Mouse (Mus musculus): Measurements from ENCODE around the gene Rdh5.

Rdh5 gene

DNA sequence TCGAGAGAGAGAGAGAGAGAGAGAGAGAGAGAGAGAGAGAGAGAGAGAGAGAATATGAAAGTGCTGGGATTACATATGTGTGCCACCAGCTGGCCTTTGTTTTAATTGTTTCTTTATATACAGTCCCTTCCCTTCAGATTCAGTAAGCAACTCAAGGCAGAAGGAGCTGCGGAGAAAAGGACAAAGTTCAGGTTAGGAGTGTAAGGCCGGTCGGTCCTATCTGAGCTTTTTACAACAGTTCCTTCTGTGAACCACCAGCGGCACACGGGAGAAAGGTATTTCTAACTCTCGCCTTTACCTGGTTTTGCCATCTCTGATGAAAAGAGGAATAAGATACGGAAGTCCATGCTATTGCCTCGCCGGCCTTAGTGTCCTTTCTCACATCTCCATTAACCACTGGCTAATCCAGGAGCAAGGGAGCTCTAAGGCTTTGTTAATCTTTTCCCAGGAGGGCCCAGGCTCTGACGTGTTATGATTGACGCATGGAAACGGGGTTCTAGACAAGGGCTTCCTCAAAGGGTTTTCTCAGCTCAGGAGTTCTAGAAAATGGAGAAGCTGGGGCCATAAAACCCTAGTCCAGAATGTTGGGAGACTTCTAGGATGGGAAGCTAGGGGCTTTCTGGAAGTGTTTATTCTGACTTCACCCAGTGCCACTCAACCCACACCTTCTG, 13.8 kb downstream of the Rdh5 start:
- no peak for DNase-seq (ENCODE audit: low spot score in 2 of 2)

DNA sequence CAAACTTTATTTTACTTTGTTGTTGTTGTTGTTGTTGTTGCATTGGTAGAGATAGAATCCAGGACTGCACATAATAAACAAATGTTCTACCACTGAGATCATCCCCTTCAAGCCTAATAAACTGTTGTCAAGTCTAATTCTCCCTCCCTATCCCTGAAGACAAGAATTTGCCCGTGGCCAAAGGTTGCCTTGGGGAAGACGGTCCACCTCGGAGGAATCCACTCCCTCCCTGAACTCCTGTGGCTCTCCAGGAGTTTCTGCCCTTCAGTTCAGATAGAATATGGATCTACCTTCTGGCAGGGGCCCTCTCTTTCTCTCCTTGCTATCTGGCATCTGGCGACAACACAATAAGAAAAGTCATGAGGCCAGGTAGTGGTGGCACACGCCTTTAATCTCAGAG, 17.9 kb downstream of the Rdh5 start:
- DNase-seq (ENCODE audit: low spot score in 2 of 2) = no peak

DNA sequence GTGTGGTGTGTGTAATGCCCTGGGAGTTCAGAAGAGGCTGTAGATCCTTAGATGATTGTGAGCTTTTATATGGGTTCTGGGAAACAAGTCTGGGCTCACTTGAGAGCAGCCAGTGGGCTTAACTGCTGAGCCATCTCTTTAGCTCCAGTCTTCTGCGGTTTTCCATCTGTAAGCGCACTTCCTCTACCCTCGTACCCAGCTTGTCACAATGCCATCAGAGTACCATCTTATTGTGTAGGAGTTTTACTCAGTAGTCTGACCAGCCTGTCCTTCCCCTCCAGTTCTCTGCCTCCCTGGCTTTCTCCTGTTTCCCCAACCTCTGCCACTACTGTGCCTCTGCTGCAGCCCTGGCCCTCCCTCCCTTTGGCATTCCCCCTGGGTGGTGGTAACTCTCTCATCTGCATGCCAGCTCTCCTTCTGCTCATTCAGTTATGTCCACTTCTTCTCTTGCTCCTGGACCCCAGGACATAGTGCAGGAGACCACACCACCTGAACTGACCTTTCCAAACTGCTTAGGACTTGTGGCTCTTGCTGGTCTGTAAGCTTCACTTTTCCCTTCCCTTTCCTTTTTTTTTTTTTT, 20.2 kb downstream of the Rdh5 start:
- no peak for DNase-seq (ENCODE audit: low spot score in 2 of 2)

DNA sequence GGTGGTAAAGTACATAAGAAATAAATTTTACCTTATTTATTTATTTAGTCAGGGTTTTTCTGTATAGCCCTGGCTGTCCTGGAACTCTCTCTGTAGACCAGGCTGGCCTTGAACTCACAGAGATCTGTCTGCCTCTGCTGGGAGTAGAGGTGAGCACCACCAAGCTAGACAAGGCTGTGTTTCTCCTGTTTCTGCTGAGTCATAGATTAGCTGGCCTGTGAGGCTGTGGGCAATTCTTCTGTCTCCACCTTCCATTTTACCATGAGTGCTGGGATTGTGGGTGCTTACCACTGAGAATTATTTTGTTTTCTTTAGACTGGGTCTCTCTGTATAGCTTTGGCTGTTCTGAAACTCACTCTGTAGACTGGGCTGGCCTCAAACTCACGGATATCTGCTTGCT, 21.3 kb downstream of the Rdh5 start:
- no peak for DNase-seq (ENCODE audit: low spot score in 2 of 2)

DNA sequence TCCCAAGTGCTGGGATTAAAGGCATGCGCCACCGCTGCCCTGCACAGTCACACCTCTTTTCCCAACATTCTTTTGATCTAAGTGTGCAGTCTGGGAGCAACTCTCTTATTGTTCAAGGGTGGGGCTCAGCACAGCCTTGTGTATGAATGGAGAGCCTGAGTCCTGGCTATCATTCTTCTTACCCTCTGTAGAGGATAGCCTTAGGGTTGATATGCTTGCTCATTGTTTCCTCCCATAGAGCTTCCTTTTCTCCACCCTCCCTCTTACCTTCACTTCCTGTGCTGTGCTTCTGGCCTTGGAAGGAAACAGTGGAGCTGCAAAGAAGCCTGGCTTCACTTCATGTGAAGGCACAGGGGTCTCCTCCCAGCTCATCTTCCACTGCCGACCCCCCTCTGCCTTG, 22.0 kb downstream of the Rdh5 start, which contains the start of gene Cd63:
Cd63 (plus strand) TSS at position 292 of the 400 bp plus-strand sequence.
- DNase-seq (ENCODE audit: low spot score in 2 of 2) = no peak

DNA sequence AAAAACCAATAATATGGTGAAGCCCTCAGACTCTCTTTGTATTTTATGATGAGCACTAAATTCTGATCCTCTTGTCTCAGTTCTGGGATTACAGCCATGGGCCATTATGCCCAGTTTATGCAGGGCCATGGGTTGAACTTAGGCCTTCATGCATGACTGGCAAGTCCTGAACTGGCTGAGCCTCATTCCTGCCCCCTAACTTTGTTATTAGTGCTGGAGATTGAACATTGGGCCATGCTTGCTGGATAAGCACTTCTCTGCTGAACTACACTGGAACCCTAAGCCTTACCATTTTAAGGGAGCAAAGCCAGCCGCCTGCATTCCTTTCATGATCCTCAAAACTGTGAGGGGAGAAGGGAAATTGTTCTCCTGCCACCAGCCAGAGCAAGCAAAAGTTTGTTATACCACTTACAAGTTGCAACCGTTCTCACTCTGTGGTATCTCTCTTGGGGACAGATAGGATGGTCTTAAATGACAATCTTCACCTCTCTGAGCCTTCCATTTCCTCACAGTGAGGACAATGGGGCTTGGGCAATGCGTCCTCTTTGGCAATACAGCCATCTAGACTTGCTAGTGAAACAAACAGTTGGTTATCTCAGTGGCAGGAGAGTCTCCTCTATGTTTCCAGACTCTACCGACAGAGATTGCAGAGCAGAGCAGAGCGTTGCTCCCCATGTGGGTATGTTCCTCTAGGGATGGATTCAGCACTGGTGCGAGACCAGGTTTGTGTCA, 22.8 kb downstream of the Rdh5 start:
- DNase-seq (ENCODE audit: low spot score in 2 of 2) = no peak

DNA sequence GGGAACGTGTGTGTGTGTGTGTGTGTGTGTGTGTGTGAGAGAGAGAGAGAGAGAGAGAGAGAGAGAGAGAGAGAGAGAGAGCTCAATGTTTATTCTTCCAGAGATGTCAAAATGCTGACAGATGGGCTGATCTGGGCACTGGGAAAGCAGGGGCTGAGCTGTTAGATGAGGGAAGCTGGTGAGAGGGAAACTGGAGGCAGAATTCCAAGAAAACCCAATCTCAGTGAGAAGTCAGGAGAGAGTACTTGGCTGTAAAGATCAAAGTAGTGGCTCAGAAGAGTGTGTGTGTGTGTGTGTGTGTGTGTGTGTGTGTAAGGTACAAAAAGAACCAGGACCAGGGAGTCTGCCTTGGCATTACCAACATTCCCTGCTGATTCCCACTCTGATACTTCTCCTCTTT, 25.2 kb downstream of the Rdh5 start:
- no peak for DNase-seq (ENCODE audit: low spot score in 2 of 2)

DNA sequence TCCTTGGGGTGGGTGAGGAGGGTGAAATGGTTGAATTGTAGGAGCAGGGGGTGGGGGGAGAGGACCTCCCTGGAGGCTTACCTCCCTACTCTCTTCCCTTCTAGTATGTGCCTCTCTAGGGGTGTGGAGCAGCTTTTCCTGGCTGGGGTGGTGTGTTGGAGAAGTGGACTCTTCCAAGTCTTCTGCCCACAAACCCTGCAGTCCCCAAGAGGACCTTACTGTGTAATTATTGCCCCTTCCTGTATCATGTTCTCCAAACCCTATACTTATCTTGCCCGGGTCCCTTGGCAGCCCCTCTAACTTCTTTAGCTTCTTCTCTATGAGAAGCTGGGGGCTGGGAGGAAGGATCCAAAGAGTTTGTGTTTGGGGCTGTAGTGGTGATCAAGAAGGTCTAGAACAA, 25.9 kb downstream of the Rdh5 start:
- DNase-seq (ENCODE audit: low spot score in 2 of 2) = no peak

DNA sequence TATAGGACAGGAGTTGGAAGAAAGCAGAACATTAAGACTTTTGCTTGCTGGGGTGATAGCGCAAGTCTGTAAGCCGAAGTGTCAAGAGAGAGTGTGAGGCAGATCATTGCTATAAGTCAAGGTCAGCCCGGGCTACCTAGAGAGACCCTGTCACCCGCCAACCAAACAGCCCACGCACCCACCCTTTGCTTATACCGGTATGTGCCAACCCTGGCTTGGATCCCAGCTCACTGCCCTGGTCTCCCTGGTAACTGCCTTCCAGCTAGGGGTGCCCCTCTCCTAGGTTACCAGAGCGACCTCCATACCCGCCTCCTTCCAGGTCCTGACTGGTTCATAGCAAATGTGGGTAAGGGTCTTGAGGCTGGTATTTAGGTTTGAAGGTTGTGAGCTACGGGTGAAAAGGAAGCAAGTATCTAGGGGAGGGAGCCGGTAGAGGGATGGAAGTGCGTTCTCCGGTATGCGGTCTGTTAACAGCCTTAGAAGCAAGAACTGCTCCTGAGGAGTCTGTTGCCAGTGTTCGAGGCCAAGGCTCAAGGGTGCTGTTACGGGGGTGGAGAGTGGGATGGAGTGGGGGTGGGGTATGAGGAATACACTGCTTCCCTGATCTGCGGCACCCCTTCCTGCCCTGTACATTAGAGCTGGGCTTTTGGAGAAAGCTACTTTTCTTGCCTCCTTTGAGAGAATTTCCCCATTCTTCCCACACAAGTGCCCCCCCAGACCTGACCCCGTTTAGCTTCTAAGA, 26.6 kb downstream of the Rdh5 start:
- peak in 1 of 2 experiments; percentile 73 for DNase-seq (ENCODE audit: low spot score in 2 of 2)

DNA sequence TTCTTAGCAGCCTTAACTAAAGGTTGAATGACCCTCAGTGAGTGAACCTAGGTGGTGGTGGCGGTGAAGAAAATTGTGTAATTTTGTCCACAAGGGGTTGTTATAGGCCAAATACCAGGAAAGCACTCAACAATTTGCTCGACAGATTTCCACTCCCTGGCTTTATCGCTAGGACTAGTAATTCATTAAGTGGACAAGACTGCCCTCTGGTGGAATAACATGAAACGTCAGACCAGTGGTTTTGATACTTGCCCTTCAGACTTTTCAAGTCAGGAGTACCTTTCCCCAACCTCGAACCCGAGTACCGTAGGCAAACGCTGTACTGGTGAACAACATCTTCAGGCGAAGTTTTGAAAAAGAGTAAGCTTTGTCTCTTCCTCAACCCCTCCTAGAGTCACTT, 27.3 kb downstream of the Rdh5 start:
- DNase-seq (ENCODE audit: low spot score in 2 of 2) = peak; percentile 46 to 81

DNA sequence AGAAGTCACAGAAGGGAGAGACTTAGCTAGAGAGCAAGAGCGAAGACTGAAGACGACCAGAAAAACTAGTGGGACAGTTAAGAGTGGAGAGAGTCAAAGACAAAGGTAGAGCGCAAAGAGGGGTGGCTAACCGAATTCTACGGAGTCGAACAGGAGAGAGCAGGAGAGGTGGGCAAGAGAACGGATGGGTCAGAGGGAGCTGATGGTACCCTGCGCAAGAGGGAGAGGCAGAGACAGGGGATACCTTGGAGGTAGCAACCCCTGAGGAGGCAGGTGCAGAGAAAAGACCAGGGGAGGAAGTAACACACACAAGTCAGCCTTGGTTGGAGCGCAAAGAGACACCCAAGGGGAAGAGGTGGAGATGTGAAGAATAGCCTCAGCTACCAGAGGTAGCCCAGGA, 30.4 kb downstream of the Rdh5 start:
- DNase-seq (ENCODE audit: low spot score in 2 of 2) = no peak

DNA sequence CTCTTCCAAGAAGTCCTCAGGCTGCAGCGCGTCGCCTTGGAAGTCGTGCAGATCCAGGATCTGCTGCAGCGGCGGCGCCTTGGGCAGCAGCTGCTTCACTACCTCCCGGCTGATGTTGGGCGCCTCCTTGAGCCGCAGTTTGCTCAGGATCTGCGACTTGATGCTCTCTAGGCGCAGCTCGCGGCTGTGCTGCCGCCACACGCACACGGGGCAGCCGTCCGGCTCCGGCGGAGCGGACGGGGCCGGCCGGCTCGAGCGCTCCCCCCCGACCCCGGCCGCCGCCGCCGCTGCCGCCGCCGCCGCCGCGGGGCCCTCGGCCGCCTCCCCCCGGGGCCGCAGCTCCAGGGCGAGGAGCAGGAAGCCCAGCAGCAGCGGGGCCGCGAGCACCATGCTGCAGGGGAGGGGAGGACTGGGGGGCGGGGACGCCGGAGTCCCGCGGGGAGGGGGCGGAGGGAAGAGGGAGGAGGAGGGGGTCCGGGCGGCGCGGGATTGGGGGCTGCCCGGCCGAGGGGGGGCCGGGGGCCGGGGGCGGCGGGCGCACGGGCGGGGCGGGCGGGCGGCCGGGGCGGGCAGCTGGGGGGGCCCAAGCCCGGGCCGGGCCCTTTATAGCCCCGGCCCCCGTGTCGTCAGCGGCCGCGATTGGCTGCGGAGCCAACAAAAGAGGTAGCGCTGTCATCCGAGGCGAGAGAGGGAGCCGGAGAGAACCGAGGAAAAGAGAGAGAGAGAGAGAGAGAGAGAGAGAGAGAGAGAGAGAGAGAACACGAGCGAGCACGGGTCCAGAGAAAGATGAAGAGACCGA, 31.2 kb downstream of the Rdh5 start, which contains the start of gene Gdf11:
Gdf11 (minus strand) TSS at position 423 of the 799 bp plus-strand sequence.
- peak in 1 of 2 experiments; percentile 69 for DNase-seq (ENCODE audit: low spot score in 2 of 2)

DNA sequence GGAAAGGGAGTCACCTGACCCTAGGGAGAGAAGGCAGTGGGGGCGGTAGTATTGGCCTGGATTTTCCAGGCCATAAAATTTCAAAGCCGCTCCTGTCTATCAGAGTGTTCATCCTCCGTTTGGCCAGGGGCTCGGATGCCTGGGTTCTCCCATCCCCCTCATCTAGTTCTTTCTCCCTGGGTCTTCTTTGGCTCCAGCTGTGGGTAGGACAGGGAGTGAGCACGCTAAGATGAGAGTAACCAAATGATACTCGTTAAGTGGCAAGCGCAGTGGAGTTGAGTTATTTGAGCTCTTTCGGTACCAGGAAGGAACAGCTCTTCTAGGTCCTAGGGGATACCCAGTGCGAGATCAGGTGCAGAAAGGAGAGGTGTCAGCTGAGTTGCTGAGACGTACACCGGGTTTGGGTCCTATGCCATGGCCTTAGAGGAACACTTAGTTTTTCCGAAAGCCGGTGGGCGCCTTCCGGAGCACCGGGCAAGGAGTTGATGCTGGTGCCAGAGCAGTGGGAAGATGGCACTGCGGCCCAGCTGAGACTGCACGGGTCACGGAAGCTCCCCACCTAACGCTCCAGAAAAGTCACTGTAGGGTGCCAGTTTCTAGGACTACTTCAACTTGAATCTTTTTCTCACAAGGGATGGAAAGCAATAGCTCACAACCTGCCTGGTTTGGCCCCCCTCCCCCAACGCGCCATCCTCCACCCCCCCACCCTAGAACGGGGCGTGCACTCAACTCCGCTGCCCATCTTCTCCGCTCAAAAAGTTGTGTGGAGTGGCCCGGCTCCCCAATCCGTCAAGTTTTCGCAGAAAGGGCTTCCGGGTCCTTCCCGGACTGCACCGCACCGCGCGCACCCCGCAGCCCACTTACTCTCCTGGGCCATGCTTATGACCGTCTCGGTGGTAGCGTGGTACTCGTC, 32.0 kb downstream of the Rdh5 start:
- DNase-seq (ENCODE audit: low spot score in 2 of 2) = no peak

DNA sequence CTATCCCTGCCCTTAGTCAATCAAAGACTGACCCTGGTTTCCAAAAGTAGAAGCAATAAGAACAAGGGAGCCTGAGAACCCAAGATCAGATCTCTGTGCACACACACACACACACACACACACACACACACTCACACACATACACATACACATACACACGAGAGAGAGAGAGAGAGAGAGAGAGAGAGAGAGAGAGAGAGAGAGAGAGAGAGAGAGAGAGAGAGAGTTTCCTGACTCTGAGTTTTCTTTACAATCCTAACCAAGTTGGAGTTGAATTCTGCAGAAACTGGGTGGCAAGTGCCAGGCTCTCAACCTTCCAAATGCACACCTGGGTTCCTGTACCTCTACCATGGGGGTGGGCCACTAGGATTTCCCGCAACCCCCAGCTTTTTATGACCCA, 32.8 kb downstream of the Rdh5 start:
- DNase-seq (ENCODE audit: low spot score in 2 of 2) = no peak

DNA sequence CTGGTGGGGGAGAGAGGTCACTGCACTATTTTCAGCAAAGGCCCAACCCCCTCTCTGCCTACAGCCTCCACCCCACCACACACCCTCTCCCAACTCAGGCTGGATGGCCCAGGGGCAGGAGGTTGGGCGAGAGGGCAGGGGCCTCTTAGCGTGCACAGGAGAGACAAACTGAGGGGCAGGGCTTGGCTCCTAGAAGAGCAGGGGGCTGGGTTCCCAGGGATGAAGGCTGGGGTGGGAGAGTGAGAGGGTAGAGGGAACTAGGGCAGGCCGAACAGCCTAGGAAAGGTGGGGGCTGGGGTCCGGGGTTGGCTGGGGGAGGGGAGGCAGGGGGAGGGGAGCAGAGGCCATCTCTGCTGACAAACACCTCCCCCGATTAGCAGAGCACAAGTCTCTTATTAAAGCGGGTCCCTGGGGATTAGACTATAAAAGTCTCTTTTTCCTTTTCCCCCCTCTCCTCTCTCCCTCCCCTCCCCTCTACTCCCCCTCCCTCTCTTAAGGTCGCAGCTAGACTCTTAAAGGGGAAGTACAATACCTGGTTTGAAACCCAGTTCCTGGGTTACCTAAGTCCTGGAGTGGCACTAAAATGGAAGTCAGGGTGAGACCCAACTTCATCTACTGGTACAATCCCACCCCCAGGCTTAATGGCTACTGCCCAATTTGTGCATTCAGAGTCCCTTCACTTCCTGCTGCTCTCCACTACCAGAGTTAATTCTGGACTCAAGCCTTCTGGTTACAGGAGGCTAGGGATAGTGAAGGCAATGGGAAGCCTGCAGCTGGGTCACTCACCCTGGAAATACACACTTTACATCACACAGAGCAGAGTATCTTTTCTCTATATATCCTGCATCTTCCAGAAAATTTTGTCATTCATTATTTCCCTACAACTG, 33.5 kb downstream of the Rdh5 start:
- no peak for DNase-seq (ENCODE audit: low spot score in 2 of 2)

DNA sequence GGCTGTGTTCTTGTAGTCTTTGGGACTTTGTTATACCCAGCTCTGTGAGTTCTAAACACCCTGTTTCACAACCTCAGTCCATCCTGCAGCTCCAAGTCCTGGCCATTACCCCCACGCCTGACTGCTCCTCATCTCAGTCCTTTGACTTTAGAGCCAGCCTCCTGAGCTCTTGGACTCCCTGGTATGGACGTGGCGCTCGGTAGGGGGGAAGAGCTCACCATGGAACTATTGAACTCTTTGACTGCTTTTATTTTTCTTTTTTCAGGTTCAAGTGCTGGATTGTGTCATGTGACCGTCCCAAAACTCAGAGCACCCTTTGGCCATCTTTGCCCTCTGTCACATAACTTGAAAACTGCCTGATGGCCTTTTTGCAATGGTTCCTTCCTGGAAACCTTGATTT, 40.6 kb downstream of the Rdh5 start:
- DNase-seq (ENCODE audit: low spot score in 2 of 2) = no peak

DNA sequence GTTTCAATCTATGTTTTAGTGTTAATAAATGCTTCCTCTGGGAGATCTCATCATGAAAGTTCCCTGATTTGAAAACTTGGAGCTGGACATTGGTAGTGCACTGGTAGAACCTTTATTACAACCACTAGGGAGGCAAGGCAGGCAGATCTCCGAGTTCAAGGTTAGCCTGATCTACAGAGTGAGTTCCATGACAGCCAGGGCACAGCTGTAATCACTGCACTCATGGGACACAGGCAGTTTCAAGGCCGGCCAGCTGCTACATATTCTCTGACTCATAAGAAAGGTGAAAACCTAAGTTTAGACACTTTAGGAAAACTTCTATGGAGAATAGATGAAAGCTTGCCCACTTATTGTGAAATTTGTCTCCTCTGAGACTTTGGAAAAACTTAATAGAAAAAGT, 43.9 kb downstream of the Rdh5 start:
- DNase-seq (ENCODE audit: low spot score in 2 of 2) = no peak

DNA sequence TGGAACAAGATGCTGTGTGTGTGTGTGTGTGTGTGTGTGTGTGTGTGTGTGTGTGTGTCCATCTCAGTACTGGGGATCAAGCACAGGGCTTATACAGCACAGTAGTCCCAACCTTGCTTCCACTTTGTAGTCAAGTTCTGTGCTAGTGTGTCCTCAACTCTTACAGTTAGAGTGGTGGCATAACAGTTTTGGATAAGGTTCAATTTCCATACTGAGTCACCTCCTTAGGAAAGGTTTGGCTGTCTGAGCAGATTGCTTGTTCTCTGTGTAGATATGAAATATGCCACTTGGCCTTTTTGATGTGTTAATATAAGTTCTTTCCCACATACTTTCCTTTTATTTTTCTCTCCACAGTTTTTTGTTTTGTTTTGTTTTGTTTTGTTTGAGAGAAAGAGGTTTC, 44.4 kb downstream of the Rdh5 start:
- no peak for DNase-seq (ENCODE audit: low spot score in 2 of 2)

DNA sequence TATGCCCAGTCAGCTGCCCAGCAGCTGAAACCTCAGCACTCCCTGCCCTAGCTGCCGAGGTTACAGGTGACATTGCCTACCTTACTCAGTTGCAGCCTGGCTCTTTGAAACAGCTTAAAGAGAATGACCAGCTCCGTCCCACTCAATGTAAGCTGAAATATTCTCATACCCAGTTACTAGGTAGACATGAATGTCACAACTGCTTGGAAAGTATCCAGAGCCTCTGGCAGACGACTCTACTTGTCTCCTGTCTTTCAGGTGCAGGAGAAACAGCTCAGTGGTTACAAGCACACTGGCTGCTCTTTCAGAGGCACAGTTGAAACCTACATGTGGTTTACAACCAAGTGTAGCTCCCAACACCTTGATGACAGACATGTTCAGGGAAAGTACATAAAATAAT, 52.3 kb downstream of the Rdh5 start:
- DNase-seq (ENCODE audit: low spot score in 2 of 2) = no peak

All from cerebellum, postnatal 4 days (tissue).